Mouse (Mus musculus) spleen, postnatal 14 days (tissue): ENCODE results near the gene Hck.

ENCODE experiments used
- DNase-seq, 2 experiments: peaks; one replicate each; pipeline ENCODE4 v3.0.0; 2021 to 2022; ENCODE audit warnings: low spot score in 2 of 2

Hck gene

GRCm38 (mm10) chr2:153090551-153091165, 17.6 kb upstream of the Hck start:
- peak; percentile 57 to 75 for DNase-seq

GRCm38 (mm10) chr2:153107046-153107766, 1.1 kb upstream of the Hck start:
- no peak for DNase-seq

- no peak for DNase-seq
Observed at GRCm38 (mm10) chr2:153107802-153108201, 466 bp upstream of the Hck start.

- no peak for DNase-seq
Observed at GRCm38 (mm10) chr2:153109596-153109995, 1.3 kb downstream of the Hck start.

GRCm38 (mm10) chr2:153111298-153111697, 3.0 kb downstream of the Hck start:
- no peak for DNase-seq

- no peak for DNase-seq
Observed at GRCm38 (mm10) chr2:153115679-153116081, 7.4 kb downstream of the Hck start.

GRCm38 (mm10) chr2:153117051-153117486, 8.8 kb downstream of the Hck start:
- peak in 1 of 2 experiments; percentile 12 for DNase-seq

- no peak for DNase-seq
Observed at GRCm38 (mm10) chr2:153119488-153119887, 11.2 kb downstream of the Hck start.

- peak in 1 of 2 experiments; percentile 27 for DNase-seq
Observed at GRCm38 (mm10) chr2:153120126-153120525, 11.9 kb downstream of the Hck start.

- DNase-seq = peak in 1 of 2 experiments; percentile 24
Observed at GRCm38 (mm10) chr2:153121821-153122615, 13.8 kb downstream of the Hck start.

- DNase-seq = no peak
Observed at GRCm38 (mm10) chr2:153122701-153123100, 14.4 kb downstream of the Hck start.

- no peak for DNase-seq
Observed at GRCm38 (mm10) chr2:153125875-153126274, 17.6 kb downstream of the Hck start.

- no peak for DNase-seq
Observed at GRCm38 (mm10) chr2:153131019-153131418, 22.8 kb downstream of the Hck start.

- no peak for DNase-seq
Observed at GRCm38 (mm10) chr2:153134237-153134636, 26.0 kb downstream of the Hck start.

GRCm38 (mm10) chr2:153136211-153136610, 27.9 kb downstream of the Hck start:
- DNase-seq = no peak

- DNase-seq = no peak
Observed at GRCm38 (mm10) chr2:153139158-153139557, 30.9 kb downstream of the Hck start.

GRCm38 (mm10) chr2:153139996-153140613, 31.8 kb downstream of the Hck start:
- no peak for DNase-seq

GRCm38 (mm10) chr2:153142620-153143199, 34.4 kb downstream of the Hck start:
- peak in 1 of 2 experiments; percentile 41 for DNase-seq

- no peak for DNase-seq
Observed at GRCm38 (mm10) chr2:153145346-153145745, 37.1 kb downstream of the Hck start.

GRCm38 (mm10) chr2:153147236-153147635, 39.0 kb downstream of the Hck start:
- DNase-seq = no peak

GRCm38 (mm10) chr2:153147715-153148114, 39.4 kb downstream of the Hck start:
- DNase-seq = peak; percentile 46 to 65

GRCm38 (mm10) chr2:153149742-153150141, 41.5 kb downstream of the Hck start:
- no peak for DNase-seq
